In genomic region chr8:10634421-10634820, GRCm38 (mm10) we compare ENCODE assay signal across 10 mouse cellular contexts.
DNase-seq lines count a peak whose midpoint lies in the region; ATAC-seq lines count a peak whose summit lies in the region.
"Had no signal": no experiment of that assay in that cellular context is flagged by ENCODE, and none has a peak within 500 bp of the region (broad histone marks: within the 10 kb centered on the region; RNA-seq: fewer than 3 reads in every experiment).

No protein-coding gene starts in this region.

- no peak overlapping the region for H3K9ac ChIP-seq in forebrain, embryonic 11.5 days (ENCODE audit: low read length)
- H3K9ac ChIP-seq: embryonic facial prominence, embryonic 15.5 days had no signal

- no peak for DNase-seq in forebrain, embryonic 10.5 days (ENCODE audit: extremely low spot score, low spot score)
- no peak for DNase-seq in forebrain, embryonic 11.5 days (ENCODE audit: low spot score)
- DNase-seq in lung, postnatal 36 days = peak; percentile 7
- DNase-seq in lung, postnatal 25 days (ENCODE audit: low spot score) = no peak
- peak; percentile 4 for DNase-seq in cerebellum, adult 8-10 months
- no peak for DNase-seq in adrenal gland, adult 18-20 months (ENCODE audit: low spot score in 2 of 2)
- no peak for DNase-seq in urinary bladder, postnatal 10 days (ENCODE audit: low spot score)
- DNase-seq: adrenal gland, adult 2 months had no signal

- H3K27ac ChIP-seq in forebrain, embryonic 10.5 days = 0 out of 2 replicates have a peak overlapping the region, but pooled peaks have one; percentile 0
- H3K27ac ChIP-seq in forebrain, embryonic 11.5 days (ENCODE audit: low read depth, low read length) = no peak overlapping the region
- H3K27ac ChIP-seq in macrophage = peak overlapping the region; percentile 34; the same call in 1 of the 2 replicates
- H3K27ac ChIP-seq: embryonic facial prominence, embryonic 15.5 days had no signal

- no peaks in the 10 kb centered on the region for H3K36me3 ChIP-seq in forebrain, embryonic 10.5 days (replicated peaks)
- H3K36me3 ChIP-seq in forebrain, embryonic 11.5 days (ENCODE audit: control insufficient read depth, insufficient read depth, low read length) = no peaks in the 10 kb centered on the region
- H3K36me3 ChIP-seq in macrophage (ENCODE audit: inconsistent target) = no peaks in the 10 kb centered on the region
- H3K36me3 ChIP-seq: embryonic facial prominence, embryonic 15.5 days had no signal

- ATAC-seq in forebrain, embryonic 11.5 days (replicated peaks; ENCODE audit: low FRiP score) = no peak

- no peaks in the 10 kb centered on the region for H3K9me3 ChIP-seq in forebrain, embryonic 10.5 days
- H3K9me3 ChIP-seq in forebrain, embryonic 11.5 days (ENCODE audit: control insufficient read depth, low read length) = no peaks in the 10 kb centered on the region
- H3K9me3 ChIP-seq: embryonic facial prominence, embryonic 15.5 days had no signal

- H3K27me3 ChIP-seq in forebrain, embryonic 10.5 days (ENCODE audit: poor library complexity, severe bottlenecking) = peaks cover 22% of the 10 kb centered on the region
- H3K27me3 ChIP-seq in forebrain, embryonic 11.5 days (ENCODE audit: control insufficient read depth, insufficient read depth, low read length) = no peaks in the 10 kb centered on the region
- H3K27me3 ChIP-seq: embryonic facial prominence, embryonic 15.5 days had no signal

- no peaks in the 10 kb centered on the region for H3K79me2 ChIP-seq in macrophage (ENCODE audit: inconsistent target)

- peaks cover 44% of the 10 kb centered on the region for H3K4me1 ChIP-seq in forebrain, embryonic 10.5 days
- H3K4me1 ChIP-seq in forebrain, embryonic 11.5 days (replicated peaks; ENCODE audit: control insufficient read depth, insufficient read depth, low read length) = peaks cover 6% of the 10 kb centered on the region; the same call in 1 of the 2 replicates
- H3K4me1 ChIP-seq: embryonic facial prominence, embryonic 15.5 days had no signal

- no peak overlapping the region for H3K4me3 ChIP-seq in forebrain, embryonic 10.5 days
- H3K4me3 ChIP-seq in forebrain, embryonic 11.5 days (ENCODE audit: low read depth, low read length) = no peak overlapping the region
- no peak overlapping the region for H3K4me3 ChIP-seq in macrophage (ENCODE audit: inconsistent target)
- H3K4me3 ChIP-seq: embryonic facial prominence, embryonic 15.5 days had no signal

- 85% methylated on average over 13 of the region's 13 CpGs for WGBS in forebrain, embryonic 10.5 days
- 84% methylated on average over 13 of the region's 13 CpGs for WGBS in forebrain, embryonic 11.5 days
- WGBS in macrophage (ENCODE audit: missing documents) = 72% methylated on average over 13 of the region's 13 CpGs

- H3K4me2 ChIP-seq in forebrain, embryonic 11.5 days (ENCODE audit: low read depth, low read length, severe bottlenecking) = no peak overlapping the region
- H3K4me2 ChIP-seq: embryonic facial prominence, embryonic 15.5 days had no signal

Comparison
In these comparisons a context has a peak if more than half of its experiments do, and no peak if none do; other contexts are left out.
1. DNase-seq: peak in lung, postnatal 36 days (single experiment) and cerebellum, adult 8-10 months (single experiment); none in forebrain, embryonic 10.5 days (single experiment), forebrain, embryonic 11.5 days (single experiment), lung, postnatal 25 days (single experiment), adrenal gland, adult 18-20 months (0 of 2) and urinary bladder, postnatal 10 days (single experiment).